Mouse (Mus musculus) common myeloid progenitor, adult 5-6 weeks (primary cell): ENCODE data around the gene Cog3. TPM values are rescaled to one million over a fixed set of nuclear protein-coding genes. Genes with fewer than 3 reads are reported as not detected.
"Not testable (repeated sequence)": the region's sequence is repeated elsewhere in the genome, so short reads cannot be mapped to it uniquely, and the experiment has no call there.

Source experiments
- ATAC-seq: replicated peaks from 2 replicates; pipeline ENCODE4 v1.8.0; 2016; ENCODE audit warnings: low read depth, mild to moderate bottlenecking, moderate TSS enrichment, inconsistent platforms; ENCODE audit not compliant: poor library complexity, severe bottlenecking
- total RNA-seq: library from RNA; stranded (forward); fragments of 200-1000, 187-1606 nt; gene quantifications from 2 replicates; pipeline ENCODE4 v1.2.3, GENCODE M21; 2017

Cog3 gene
- 18.1 and 24.4 TPM in 2 replicates for total RNA-seq

DNA sequence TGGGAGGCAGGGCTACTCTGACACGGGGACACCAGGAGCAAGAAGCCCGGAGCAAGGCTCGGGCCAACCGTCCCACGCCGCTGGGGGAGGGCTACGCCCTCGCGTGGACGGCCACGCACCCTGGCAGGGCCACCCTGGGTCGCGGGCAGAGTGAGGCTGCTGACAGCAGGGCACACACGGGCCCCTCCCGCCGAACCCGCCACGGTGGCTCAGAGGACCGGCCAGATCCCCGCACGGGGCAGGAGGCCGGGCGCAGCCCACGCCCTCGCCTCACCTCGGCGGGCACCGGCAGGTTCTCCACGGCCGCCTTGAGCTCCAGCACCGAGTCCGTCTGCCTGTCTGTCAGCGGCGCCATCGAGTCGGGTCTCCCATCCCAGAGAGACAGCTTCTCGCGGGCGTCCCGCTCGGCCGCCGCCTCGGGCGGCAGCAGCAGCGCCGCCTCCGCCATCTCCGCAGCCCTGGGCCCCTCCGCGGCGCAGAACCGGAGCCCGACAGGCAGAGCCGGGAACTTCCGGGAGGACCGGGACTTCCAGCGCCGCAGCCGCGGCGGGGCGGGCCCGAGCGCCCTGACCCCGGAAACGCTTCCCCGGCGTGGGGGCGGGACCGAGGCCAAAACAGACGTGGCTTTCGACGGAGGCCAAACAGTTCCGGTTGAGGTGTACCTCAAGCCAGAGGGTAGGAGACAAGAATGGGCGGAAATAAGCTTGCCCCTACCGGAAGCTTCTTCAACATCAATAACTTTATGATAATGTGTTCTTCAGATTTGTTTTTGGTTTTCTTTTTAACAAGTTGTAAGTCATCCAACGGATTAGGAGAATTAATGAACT lies at the start of gene Cog3:
Gene Cog3, minus strand, starts transcription at position 527 of the 827 bp plus-strand sequence.
- ATAC-seq, result peak; percentile 93

DNA sequence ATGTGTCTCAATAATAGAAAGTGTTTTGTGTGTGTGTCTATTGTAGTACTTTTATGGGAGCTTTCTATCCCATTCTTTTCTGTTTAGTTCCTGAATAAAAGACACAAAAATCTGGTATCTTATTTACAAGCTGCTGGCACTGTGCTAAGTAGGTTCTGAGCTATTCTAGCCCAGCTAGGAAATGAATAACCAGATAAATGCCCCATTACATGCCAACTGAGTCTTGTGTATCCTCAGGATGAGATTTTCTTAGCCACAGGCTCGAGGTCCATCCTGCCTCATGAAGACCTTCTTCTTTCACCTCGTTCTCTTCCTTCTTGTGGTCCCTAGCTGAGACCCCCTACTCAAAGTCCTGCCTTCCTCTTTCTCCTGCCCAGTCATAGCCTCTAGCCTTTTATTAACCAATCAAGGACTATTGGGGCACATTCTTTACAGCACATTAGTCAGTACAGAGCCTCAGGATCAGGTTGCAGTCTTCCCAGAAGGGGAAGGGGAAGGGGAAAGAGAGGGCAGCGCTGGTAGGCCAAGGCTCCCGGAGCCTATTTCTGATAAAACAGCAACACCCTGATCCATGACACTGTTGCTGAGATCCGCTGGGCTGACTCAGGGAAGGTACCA lies 43.6 kb upstream of the Cog3 start:
- ATAC-seq, result no peak

DNA sequence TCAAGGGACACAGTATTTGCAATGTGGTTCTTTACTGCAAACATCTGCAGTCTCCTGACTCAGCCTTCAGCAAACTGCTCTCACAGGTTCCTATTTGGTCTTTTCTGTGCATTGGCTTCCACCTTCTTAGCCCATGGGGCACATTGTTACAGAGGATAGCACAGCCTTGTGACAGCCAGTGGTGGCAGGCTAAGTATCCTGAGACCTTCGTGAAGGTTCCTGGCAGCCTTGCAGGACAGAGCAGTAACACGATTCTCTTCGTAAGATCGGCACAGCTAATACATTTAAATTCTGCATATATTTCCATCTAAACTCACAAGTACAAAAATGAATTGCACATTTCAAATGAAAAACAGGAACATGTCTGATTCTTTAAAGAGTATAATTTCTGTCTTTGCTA lies 41.6 kb upstream of the Cog3 start:
- no peak for ATAC-seq

DNA sequence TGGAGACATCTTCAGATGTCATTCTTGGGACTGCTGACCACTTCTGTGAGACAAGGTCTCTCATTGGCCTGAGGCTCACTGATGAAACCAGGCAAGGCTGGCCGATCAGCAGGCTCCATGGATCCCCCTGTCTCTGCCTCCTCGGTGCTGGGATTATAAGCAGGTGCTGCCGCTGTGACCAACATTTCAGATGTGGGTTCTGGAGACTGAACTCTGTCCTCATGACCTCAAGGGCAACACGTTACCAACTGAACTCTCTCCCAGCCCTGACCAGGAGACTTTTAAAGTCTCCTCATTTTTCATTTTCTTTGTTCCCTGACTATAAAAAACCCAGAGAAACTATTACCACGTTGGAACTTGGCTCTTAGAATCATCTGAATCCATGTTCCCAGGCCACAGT lies 40.4 kb upstream of the Cog3 start:
- ATAC-seq, result no peak

DNA sequence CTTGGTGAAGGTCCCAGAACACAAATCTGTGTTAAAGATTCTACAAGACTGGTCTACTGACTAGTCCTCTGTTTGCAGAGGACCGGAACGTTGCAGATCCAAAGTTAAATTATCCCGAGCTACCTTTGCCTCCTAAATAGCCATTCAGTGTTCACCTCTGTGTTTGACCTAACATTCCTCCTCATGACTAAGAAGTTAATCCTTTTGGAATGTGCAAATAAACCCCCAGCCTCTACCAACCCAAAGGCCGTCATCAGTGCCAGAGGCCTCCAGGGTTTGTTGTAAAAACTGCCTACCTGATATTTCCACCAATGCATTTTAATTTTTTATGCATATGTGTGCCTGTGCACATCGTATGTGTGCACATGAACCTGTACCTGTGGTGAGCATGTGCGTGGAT lies 40.0 kb upstream of the Cog3 start:
- ATAC-seq, result no peak

DNA sequence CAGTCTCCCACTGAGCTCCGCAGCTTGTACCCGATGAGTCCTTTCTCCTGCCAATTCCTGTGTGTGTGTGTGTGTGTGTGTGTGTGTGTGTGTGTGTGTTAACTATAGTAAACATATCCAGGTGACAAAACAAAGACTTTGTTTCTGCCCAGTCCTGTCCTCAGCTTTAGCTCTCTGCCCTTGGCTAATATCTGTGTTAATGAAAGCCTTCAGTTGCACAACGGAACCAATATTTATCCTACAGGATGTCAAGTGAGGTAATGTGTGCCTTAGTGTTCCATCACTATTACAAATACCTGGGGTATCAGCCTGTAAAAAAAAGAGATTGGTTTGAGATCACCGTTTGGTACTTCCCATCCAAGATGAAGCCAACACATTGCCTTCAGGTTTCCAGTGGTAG lies 38.8 kb upstream of the Cog3 start:
- no peak for ATAC-seq

DNA sequence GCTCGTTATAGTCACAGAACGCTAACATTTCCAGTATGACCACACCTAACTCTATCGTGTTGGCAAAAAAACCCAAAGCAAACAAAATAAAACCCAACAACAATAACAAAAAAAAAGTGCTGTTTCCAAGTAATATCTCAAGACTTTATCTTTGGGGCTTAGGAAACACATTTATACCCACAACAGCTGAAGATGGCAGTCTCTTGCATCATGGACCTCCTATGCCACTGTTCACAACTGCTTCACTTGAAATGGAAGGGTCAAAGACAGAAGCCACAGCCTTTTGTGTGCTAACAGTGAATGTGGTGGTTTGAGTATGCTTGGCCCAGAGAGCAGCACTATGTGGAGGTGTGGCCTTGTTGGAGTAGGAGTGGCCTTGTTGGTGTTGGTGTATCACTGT lies 37.1 kb upstream of the Cog3 start:
- no peak for ATAC-seq

DNA sequence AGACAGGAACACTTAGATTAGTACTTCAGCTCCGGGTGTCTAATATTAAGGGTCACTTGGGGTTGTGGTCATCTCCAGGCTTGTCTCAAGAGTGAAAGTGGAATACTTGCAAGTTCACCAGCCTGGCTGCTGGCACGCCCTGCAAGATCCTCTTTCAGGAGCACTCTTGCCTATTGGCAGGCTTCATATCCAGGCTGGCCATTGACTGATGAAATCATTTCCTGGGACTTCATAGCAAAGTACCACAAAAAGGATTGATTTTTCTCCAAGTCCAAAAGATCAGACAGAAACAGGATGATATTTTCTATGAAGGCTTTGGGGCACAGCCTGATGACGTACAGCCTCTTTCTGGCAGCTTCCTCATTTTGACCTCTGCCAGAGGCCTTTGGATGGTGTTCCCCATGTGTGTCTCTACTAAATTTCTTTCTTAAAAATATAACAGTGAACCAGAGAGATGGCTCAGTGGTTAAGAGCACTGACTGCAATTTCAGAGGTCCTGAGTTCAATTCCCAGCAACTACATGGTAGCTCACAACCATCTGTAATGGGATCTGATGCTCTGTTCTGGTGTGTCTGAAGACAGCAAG lies 36.2 kb upstream of the Cog3 start:
- ATAC-seq, result no peak

DNA sequence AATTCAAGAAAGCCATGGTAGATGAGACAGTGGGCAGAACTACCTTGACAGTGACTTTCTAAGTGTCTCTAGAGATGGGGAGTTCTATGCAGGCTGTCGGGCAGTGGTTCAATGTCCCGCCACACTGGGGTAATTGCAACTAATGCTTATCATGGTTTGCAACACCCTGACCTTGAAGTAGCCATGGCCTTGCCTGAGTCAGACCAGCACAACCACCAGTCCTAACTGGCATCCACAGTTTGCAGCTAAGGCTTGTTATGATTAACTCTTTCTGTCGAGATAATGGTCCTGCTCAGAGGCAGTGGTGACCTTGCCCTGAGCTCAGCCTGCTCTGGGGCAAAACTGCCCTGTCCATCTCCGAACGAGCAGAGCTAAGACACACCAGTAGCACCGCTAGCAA lies 35.0 kb upstream of the Cog3 start:
- no peak for ATAC-seq

DNA sequence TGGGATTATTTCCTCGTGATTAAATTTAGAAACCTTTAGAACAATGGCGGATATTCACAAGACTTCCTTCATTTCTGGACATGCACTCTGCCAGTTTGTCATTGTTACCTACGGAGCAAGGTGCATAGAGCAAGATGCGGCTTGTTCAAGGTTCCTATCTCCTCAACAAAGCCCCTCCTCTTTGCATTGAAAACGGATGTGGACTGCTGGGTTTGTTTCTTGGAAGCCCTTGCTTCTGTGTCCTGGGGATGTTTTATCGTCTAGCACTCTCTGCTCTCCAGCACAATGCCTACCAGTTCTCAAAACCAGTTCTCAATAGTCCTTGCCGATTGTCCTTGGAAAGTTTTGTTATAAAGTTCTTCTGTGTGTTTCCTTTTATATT lies 33.5 kb upstream of the Cog3 start:
- no peak for ATAC-seq

DNA sequence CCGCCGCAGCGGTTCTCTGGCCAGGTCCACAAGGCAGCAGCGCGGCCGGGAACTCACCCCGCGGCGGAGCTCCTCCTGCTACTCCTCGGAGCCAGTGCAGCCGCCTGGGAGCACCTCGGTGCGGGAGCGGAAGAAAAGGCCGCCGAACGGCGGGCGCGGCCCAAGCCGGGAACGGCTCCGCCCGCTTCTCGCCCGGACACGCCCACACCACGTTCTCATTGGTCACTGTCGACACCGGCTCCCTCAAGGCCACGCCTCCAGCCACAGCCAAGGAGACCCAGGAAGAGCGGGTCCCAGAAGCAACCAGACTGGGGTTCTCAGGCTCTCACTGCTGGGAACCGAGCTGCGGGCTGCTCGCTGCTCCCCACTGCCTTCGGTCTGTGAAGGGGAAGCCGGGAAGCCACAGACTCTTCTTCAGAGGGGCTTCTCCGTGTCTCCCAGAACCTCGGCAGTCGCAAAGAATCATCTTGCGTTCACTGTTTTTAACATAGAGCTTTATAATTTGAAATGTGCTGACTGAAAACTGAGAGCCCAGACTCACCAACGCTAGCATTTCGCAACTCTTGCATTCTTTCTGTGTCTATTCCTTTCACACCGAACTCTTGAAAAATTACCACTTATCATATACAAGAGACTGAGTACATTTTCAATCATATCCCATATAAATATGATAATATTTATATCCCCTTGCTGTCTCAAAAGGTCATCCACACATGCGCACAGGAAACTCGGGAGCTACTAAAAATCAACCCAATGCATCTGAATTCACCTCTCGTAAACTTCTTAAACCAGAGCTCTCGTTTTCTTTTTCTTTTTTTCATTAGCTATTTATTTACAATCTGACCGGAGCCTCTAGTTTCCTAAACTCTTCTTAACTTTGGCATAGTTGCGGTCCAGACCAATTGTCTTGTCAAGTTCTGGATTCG lies 32.8 kb upstream of the Cog3 start, which contains the start of gene Slc25a30:
Gene Slc25a30, minus strand, starts transcription at position 170 of the 926 bp plus-strand sequence.
- peak; percentile 96 for ATAC-seq

DNA sequence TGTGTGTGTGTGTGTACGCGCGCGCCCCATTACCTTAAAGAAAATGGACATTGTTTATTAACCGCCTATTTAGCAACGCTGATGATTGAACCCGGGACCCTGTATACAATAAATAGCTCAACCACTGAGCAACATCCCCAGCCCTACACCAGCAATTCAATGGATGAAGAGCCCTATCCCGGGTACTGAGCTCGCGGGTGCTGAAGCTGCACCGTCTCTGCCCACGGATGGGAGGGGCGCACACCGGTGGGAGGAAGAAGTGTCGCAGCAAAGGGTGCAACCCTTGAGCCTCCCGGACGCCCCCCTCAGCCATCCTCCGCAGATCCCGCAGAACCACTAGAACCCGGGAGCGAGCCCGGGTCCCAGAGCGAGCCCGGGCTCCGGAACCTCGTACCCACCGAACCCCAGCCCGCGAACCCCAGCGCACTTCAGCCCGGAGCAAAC lies 32.1 kb upstream of the Cog3 start:
- ATAC-seq, result peak; percentile 52

DNA sequence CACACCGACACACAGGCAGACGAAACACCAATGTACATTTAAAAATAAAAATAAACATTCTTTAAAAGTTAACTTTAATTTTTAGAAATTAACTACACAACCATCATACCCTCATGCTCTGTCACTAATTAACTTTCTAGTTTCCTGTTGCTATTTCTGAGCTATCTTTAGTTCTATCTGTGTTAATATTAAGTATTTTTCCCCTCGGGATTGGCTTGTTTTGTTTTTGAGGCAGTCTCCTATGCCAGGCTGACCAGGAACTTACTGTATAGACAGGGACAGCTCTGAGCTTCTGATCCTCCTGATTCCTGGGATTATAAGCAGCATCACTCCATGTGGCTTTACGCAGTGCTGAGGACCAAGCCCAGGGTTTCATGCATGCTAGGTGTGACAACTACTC lies 25.6 kb upstream of the Cog3 start:
- ATAC-seq, result no peak

DNA sequence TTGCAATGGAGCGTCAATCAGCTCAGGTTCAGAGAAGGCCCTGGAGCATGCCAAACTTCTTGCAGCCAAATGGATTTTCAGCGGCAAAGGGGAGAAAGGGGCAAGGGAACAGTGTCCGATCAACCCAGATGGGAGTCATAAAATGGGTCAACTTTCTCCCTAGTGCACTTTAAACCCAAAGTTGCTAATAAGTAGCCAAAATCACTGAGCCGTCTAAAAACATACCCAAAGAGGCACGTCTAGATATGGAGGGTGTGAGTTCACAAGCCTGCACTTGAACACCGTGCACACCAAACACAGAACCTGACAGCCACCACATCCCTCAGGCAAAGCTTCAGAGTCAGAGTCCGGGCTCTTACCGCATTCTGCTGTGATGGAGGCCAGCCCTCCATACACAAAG lies 22.3 kb upstream of the Cog3 start:
- no peak for ATAC-seq

DNA sequence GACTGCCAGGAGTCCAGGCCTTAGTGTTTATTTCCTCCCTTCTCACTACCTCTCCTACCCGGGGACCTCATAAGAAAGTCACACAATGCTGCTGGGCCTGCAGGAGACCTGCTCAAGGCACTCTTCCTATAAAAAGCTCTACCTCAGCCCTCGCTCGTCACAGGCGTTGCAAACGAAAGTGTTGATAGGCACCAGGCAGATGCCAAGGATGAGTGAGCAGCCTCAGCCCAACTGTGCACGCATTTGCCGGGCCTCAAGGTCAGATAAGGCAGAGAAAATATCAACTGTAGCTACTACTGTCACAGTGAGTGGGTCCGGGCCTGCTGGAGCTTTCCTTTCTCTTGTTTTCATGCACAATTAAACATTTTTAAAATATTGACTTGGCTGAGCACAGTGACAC lies 19.1 kb upstream of the Cog3 start:
- ATAC-seq, result peak; percentile 56; the same call in 1 of the 2 replicates

DNA sequence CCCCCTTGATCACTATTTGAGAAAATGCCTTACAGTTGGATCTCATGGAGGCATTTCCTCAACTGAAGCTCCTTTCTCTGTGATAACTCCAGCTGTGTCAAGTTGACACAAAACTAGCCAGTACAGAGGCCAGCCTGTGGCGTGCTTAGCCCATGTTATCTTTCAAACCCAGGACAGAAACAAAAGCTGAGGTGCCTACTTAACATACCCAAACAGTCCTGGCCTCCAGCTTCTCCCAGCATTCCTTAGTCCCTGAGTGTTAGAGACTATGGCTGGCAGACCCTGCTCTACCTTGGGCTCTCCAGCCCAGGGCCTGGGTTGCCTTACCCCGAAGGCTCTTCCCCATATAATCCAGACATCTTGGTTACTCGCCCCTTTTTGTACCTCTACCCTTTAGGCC lies 18.1 kb upstream of the Cog3 start:
- ATAC-seq, result not testable (repeated sequence)

DNA sequence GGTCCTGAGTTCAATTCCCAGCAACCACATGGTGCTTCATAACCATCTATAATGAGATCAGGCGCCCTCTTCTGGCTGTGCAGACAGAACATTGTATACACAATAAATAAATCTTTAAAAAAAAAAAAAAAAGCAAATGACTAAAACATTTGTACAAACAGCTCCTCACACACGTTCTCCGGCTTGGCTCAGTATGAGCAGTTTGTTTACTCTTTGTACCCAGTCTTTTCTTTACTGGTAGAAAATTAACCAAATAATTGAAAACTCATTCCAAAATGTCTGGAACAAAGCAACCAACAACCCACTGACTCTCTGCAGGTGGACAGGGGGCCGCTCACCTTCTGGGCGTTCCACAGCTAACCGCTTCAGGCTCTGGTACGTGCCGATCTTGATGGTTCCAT lies 16.8 kb upstream of the Cog3 start:
- ATAC-seq, result no peak

DNA sequence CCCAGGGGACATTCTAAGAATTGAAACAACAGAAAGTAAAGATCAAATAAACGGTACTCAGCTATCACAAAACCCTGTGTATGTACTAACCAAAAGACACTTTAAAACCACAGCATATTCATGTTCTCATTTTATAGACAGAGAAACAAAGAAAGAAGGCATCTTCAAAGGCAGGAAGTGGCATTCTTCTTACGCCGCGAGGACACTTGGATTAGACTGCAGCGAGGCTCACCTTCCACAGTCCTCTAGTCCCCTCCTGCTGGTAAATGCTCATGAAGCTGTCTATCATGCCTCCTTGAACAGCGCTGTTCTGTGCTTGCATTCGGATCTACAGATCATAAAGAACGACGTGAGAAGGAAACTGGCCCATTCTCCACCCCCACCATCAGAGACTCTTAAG lies 15.0 kb upstream of the Cog3 start:
- ATAC-seq, result no peak

DNA sequence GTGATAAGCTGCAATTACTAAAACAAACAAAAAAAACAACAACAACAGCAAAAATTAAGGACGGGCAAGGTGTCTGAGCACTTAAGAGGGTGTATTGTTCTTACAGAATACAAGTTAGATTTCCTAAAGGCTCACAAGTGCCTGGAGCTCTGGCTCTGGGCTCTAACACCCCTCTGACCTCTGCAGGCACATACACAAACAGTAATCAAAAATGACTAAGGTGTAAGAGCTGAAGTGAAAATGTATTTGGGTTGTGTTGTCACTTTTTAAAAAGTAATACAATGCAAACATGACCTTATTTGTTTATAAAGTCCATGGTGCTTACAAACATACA lies 13.9 kb upstream of the Cog3 start:
- ATAC-seq, result 0 out of 2 replicates have a peak, but pooled peaks have one; percentile 20

DNA sequence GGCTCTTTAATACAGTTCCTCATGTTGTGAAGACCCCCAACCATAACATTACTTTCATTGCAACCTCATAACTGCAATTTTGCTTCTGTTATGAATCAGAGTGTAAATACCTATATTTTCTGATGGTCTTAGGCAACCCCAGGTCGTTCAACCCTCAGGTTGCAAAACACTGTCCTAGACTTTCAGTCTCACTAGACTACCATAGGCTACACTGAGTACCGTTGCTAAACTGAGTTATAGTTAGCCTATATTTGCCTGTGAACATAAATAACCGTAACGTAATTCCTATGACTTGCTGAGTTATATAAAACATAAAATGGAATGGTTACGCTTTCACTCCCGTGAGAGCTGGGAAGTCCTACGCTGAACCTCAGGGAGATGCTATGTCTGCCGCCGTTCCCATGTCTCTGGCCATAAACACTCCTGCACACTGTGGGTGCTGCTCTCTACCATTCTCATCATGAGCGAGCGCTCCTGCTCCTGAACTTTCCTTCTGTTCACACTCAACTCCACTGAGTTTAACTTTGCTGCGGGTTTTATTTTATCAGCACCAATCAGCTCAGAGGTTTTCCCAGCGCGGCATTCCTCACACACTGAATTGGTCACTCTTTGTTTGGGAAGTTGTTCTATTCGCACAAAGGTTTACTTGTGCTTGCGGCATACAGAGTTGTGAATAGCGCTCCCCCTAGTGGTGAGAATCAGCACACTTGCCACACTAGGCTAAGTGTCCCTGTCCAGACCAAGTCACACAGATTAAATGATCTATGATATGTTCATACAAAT lies 13.4 kb upstream of the Cog3 start:
- peak; percentile 91 for ATAC-seq
